Comparison of ENCODE assay signal across 11 mouse cellular contexts in the genomic region with DNA sequence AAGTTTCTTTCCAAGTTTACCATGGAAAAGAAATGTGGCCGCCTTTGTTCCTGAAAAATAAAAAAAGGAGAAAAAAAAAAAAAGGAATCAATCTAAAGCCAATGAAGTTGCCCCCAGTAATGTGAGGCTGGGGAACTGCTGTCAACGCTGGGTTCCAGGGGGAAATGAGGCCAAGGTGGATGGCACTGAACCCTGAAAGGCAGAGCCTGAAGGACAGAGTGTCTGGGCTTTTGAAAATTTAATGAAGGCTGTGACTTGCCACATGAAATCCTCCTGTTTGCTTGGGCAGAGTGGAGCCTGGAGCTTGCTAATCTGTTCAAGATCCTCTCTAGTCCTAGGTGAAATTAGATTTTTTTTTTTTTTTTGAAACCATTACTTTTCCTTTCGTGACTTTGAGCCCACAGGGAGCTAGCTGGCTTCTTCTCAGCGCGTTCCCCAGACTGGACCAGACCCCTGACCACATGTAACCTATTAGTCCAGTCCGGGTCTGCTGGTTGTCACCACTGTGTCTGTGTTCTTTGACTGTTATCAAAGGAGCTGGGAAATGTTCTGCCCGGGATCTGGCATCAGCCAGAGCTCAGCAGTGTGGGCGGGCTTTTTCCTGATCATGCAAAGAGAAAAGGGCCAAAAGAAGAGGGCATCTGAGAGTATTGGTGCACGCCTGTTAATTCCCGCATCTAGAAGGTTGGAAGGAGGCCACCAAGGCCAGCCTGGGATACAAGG. TPM values are rescaled to one million over a fixed set of nuclear protein-coding genes. Genes with fewer than 3 reads are reported as not detected.
DNase-seq lines count a peak whose midpoint lies in the region; ATAC-seq lines count a peak whose summit lies in the region.
"Had no signal": no experiment of that assay in that cellular context is flagged by ENCODE, and none has a peak within 500 bp of the region (broad histone marks: within the 10 kb centered on the region; RNA-seq: fewer than 3 reads in every experiment).

No protein-coding gene starts in this region.

- H3K27ac ChIP-seq in embryonic facial prominence, embryonic 13.5 days, result peak overlapping the region; percentile 81
- H3K27ac ChIP-seq in heart, embryonic 10.5 days, result peak overlapping the region; percentile 70

- H3K27me3 ChIP-seq in embryonic facial prominence, embryonic 13.5 days, result no peaks in the 10 kb centered on the region
- no peaks in the 10 kb centered on the region for H3K27me3 ChIP-seq in heart, embryonic 10.5 days (ENCODE audit: insufficient read depth, poor library complexity, severe bottlenecking)

- no peak overlapping the region for H3K4me3 ChIP-seq in embryonic facial prominence, embryonic 13.5 days
- H3K4me3 ChIP-seq in heart, embryonic 10.5 days, result no peak overlapping the region

- H3K9ac ChIP-seq in embryonic facial prominence, embryonic 13.5 days, result no peak overlapping the region; the same call in 1 of the 2 replicates

- H3K9me3 ChIP-seq in embryonic facial prominence, embryonic 13.5 days, result no peaks in the 10 kb centered on the region
- H3K9me3 ChIP-seq in heart, embryonic 10.5 days, result no peaks in the 10 kb centered on the region

- H3K4me1 ChIP-seq in embryonic facial prominence, embryonic 13.5 days, result peaks cover 38% of the 10 kb centered on the region
- peaks cover 30% of the 10 kb centered on the region for H3K4me1 ChIP-seq in heart, embryonic 10.5 days

- 29% methylated on average over 10 of the region's 10 CpGs for WGBS in embryonic facial prominence, embryonic 13.5 days
- 26% methylated on average over 10 of the region's 10 CpGs for WGBS in heart, embryonic 10.5 days

- no peaks in the 10 kb centered on the region for H3K36me3 ChIP-seq in embryonic facial prominence, embryonic 13.5 days
- H3K36me3 ChIP-seq in heart, embryonic 10.5 days, result no peaks in the 10 kb centered on the region

- peak overlapping the region; percentile 10; the same call in 1 of the 2 replicates for H3K4me2 ChIP-seq in embryonic facial prominence, embryonic 13.5 days

- peak; percentile 24 for DNase-seq in left cerebral cortex, postnatal 4 days
- no peak for DNase-seq in left cerebral cortex, postnatal 10 days (ENCODE audit: extremely low spot score in 1 of 2, low spot score in 2 of 2)
- DNase-seq in heart, embryonic 10.5 days (ENCODE audit: low spot score), result peak; percentile 84
- DNase-seq in mesoderm, embryonic 11.5 days (ENCODE audit: low read depth, low spot score), result peak; percentile 39
- DNase-seq in T-cell, adult 2 months (ENCODE audit: low spot score), result no peak
- DNase-seq in cerebellum, postnatal 36 days, result no peak
- DNase-seq: gastrocnemius, postnatal 10 days; right cerebral cortex, adult 18-20 months; thymus, postnatal 36 days had no signal

- intact Hi-C loops in left cerebral cortex, postnatal 4 days (cut with DNase I), result no loop called here
- intact Hi-C loops in left cerebral cortex, postnatal 10 days (cut with DNase I), result no loop called here

- ATAC-seq in embryonic facial prominence, embryonic 13.5 days (ENCODE audit: insufficient number of reproducible peaks, insufficient read depth, low FRiP score, low TSS enrichment, low read depth), result no peak
- ATAC-seq: midbrain, embryonic 16.5 days had no signal

RNA-seq across cellular contexts. Expression of a gene that starts 4.6 kb away (rescaled TPM):
- total RNA-seq in left cerebral cortex, postnatal 4 days (2021), result 100 to 1,000 TPM in 1 of 2 experiments, 10 to 100 TPM in 1; 88.2 to 115 TPM
- total RNA-seq in left cerebral cortex, postnatal 10 days (2021), result 10 to 100 TPM; 67.7 to 71.2 TPM
- polyA plus RNA-seq in embryonic facial prominence, embryonic 13.5 days (2015; fragmentation: Nextera tagmentation; extraction: Ambion mirVana), result 48.4 and 51.3 TPM in 2 replicates
- polyA plus RNA-seq in heart, embryonic 10.5 days (2016; fragmentation: Nextera tagmentation; extraction: Ambion mirVana), result 30.9 and 33.1 TPM in 2 replicates

Comparison
In these comparisons a context has a peak if more than half of its experiments do, and no peak if none do; other contexts are left out.
1. DNase-seq: peak in left cerebral cortex, postnatal 4 days (single experiment), heart, embryonic 10.5 days (single experiment) and mesoderm, embryonic 11.5 days (single experiment); none in left cerebral cortex, postnatal 10 days (0 of 2), T-cell, adult 2 months (single experiment) and cerebellum, postnatal 36 days (0 of 2).